Mouse (Mus musculus) bone marrow, adult 2 months (tissue): Measurements from ENCODE around the gene Rpl23. TPM values are rescaled to one million over a fixed set of nuclear protein-coding genes. Genes with fewer than 3 reads are reported as not detected.
"Not testable (repeated sequence)": the region's sequence is repeated elsewhere in the genome, so short reads cannot be mapped to it uniquely, and the experiment has no call there.

Source experiments
- H3K27ac ChIP-seq: fragments of 200-500 bp; 2 replicates; pipeline ENCODE4 v1.5.1; 2012; ENCODE audit warnings: low read depth, mild to moderate bottlenecking, control low read depth, inconsistent platforms, low read length; ENCODE audit not compliant: control insufficient read depth, poor library complexity, insufficient read depth
- H3K4me1 ChIP-seq: fragments of 200-500 bp; 2 replicates; pipeline ENCODE4 v1.6.1; 2011; ENCODE audit warnings: low read length; ENCODE audit not compliant: control insufficient read depth, insufficient read depth
- H3K4me3 ChIP-seq: fragments of 200-500 bp; replicated peaks from 2 replicates; pipeline ENCODE3; 2011; ENCODE audit warnings: mild to moderate bottlenecking, low read depth, low read length, control low read depth; ENCODE audit not compliant: control insufficient read depth
- CTCF ChIP-seq: fragments of 200-500 bp; IDR thresholded peaks from 2 replicates; pipeline ENCODE4 v1.5.1; 2011; ENCODE audit warnings: low read length, control low read depth; ENCODE audit not compliant: control insufficient read depth, insufficient read depth
- POLR2A ChIP-seq: fragments of 200-500 bp; IDR thresholded peaks from 2 replicates; pipeline ENCODE4 v1.6.1; 2011; ENCODE audit warnings: low read depth, mild to moderate bottlenecking, control low read depth, low read length, borderline replicate concordance; ENCODE audit not compliant: control insufficient read depth
- WGBS: fragments of 180-500 bp; shearing (Covaris S2); methylation state at CpG from one replicate; pipeline ENCODE4 v1.1.7; 2018; 5-methylcytosine and 5-hydroxymethylcytosine counted together
- polyA plus RNA-seq: library from polyadenylated mRNA; stranded (reverse); fragments of >200 nt; gene quantifications from 2 replicates; pipeline ENCODE4 v1.2.4, GENCODE M21; 2011; ENCODE audit warnings: low replicate concordance; ENCODE audit not compliant: missing spikeins, insufficient read depth, insufficient read length

Rpl23 gene
- polyA plus RNA-seq, 1 experiment: 853 TPM

- Histone ChIP-seq H3K4me1 (peaks cover 4% of the 10 kb centered on the region), H3K4me3 (no peak overlapping the region), H3K27ac (no peak overlapping the region)
- WGBS: 73% methylated on average over 5 of the region's 5 CpGs
- TF ChIP-seq CTCF (no peak), POLR2A (no peak)
Observed at GRCm38 (mm10) chr11:97742157-97742556, 40.1 kb downstream of the Rpl23 start.

- Histone ChIP-seq H3K4me3 (no peak overlapping the region), H3K4me1 (peaks cover 4% of the 10 kb centered on the region), H3K27ac (no peak overlapping the region)
- TF ChIP-seq CTCF (no peak), POLR2A (no peak)
- 27% methylated on average over 7 of the region's 7 CpGs for WGBS
Observed at GRCm38 (mm10) chr11:97740190-97740589, 42.0 kb downstream of the Rpl23 start.

GRCm38 (mm10) chr11:97739155-97739554 is 43.1 kb downstream of the Rpl23 start:
- 89% methylated on average over 3 of the region's 3 CpGs for WGBS
- H3K4me1 ChIP-seq: peaks cover 4% of the 10 kb centered on the region
- TF ChIP-seq CTCF (no peak), POLR2A (no peak)
- H3K4me3 ChIP-seq: no peak overlapping the region
- no peak overlapping the region for H3K27ac ChIP-seq

- Histone ChIP-seq H3K27ac (no peak overlapping the region), H3K4me1 (peaks cover 4% of the 10 kb centered on the region), H3K4me3 (no peak overlapping the region)
- TF ChIP-seq POLR2A (no peak), CTCF (peak; percentile 44; the same call in 1 of the 2 replicates)
- 63% methylated on average over 6 of the region's 6 CpGs for WGBS
Observed at GRCm38 (mm10) chr11:97738703-97739102, 43.5 kb downstream of the Rpl23 start.

GRCm38 (mm10) chr11:97737600-97737999 is 44.6 kb downstream of the Rpl23 start:
- peaks cover 4% of the 10 kb centered on the region for H3K4me1 ChIP-seq
- no peak overlapping the region for H3K27ac ChIP-seq
- no peak for TF ChIP-seq POLR2A
- no peak for TF ChIP-seq CTCF
- H3K4me3 ChIP-seq: no peak overlapping the region
- 86% methylated on average over 4 of the region's 4 CpGs for WGBS

GRCm38 (mm10) chr11:97736645-97737044 is 45.6 kb downstream of the Rpl23 start:
- H3K27ac ChIP-seq: no peak overlapping the region
- TF ChIP-seq POLR2A: no peak
- TF ChIP-seq CTCF: no peak
- no peak overlapping the region for H3K4me3 ChIP-seq
- peaks cover 2% of the 10 kb centered on the region for H3K4me1 ChIP-seq
- 84% methylated on average over 5 of the region's 5 CpGs for WGBS

GRCm38 (mm10) chr11:97734810-97735209 is 47.4 kb downstream of the Rpl23 start:
- not testable (repeated sequence) for H3K4me3 ChIP-seq, H3K4me1 ChIP-seq, H3K27ac ChIP-seq
- WGBS: 66% methylated on average over 5 of the region's 5 CpGs

- no peak overlapping the region for H3K4me3 ChIP-seq
- TF ChIP-seq CTCF: no peak
- TF ChIP-seq POLR2A: no peak
- H3K4me1 ChIP-seq: peaks cover 3% of the 10 kb centered on the region
- no peak overlapping the region for H3K27ac ChIP-seq
- WGBS: 55% methylated on average over 10 of the region's 10 CpGs
Observed at GRCm38 (mm10) chr11:97733689-97734088, 48.5 kb downstream of the Rpl23 start.

- Histone ChIP-seq H3K4me1 (peaks cover 15% of the 10 kb centered on the region), H3K4me3 (peak overlapping the region; percentile 16), H3K27ac (peak overlapping the region; percentile 91)
- 30% methylated on average over 7 of the region's 7 CpGs for WGBS
- no peak for TF ChIP-seq CTCF
- TF ChIP-seq POLR2A: no peak
Observed at GRCm38 (mm10) chr11:97728730-97729129, 53.5 kb downstream of the Rpl23 start.

GRCm38 (mm10) chr11:97728311-97728710 is 53.9 kb downstream of the Rpl23 start:
- peak overlapping the region; percentile 91 for H3K27ac ChIP-seq
- peak overlapping the region; percentile 16 for H3K4me3 ChIP-seq
- TF ChIP-seq CTCF (peak; percentile 2; the same call in 1 of the 2 replicates), POLR2A (no peak)
- 13% methylated on average over 7 of the region's 7 CpGs for WGBS
- H3K4me1 ChIP-seq: peaks cover 17% of the 10 kb centered on the region

Other genes starting within 250 kb of the Rpl23 start
- 0.23 and 0.57 TPM in 2 replicates for gene Srcin1, start 206.3 kb downstream of the Rpl23 start, polyA plus RNA-seq
- gene Epop, start 152.7 kb downstream of the Rpl23 start, polyA plus RNA-seq: 0.41 and 6.1 TPM in 2 replicates
- gene Mllt6, start 119.0 kb downstream of the Rpl23 start, polyA plus RNA-seq: 13.0 and 23.7 TPM in 2 replicates
- 29.3 and 76.0 TPM in 2 replicates for gene Cisd3, start 96.6 kb downstream of the Rpl23 start, polyA plus RNA-seq
- gene Pcgf2, start 81.9 kb downstream of the Rpl23 start, polyA plus RNA-seq: 7.0 and 10.7 TPM in 2 replicates
- 138 and 152 TPM in 2 replicates for gene Psmb3, start 79.0 kb downstream of the Rpl23 start, polyA plus RNA-seq
- gene Pip4k2b, start 37.7 kb downstream of the Rpl23 start, polyA plus RNA-seq: 9.5 and 11.7 TPM in 2 replicates
- gene Cwc25, start 15.9 kb downstream of the Rpl23 start, polyA plus RNA-seq: 10.4 and 11.7 TPM in 2 replicates
- not detected in 2 replicates for gene 1700001P01Rik, start 6.5 kb downstream of the Rpl23 start, polyA plus RNA-seq
- 48.1 and 99.2 TPM in 2 replicates for gene Lasp1, start 16.6 kb upstream of the Rpl23 start, polyA plus RNA-seq
- not detected in 2 replicates for gene B230217C12Rik, start 58.3 kb upstream of the Rpl23 start, polyA plus RNA-seq
- not detected in 2 replicates for gene Fbxo47, start 101.7 kb upstream of the Rpl23 start, polyA plus RNA-seq
- 2.0 and 11.9 TPM in 2 replicates for gene Plxdc1, start 204.0 kb upstream of the Rpl23 start, polyA plus RNA-seq
- gene Arl5c, start 213.7 kb upstream of the Rpl23 start, polyA plus RNA-seq: 33.1 and 47.3 TPM in 2 replicates
- 4.6 and 5.3 TPM in 2 replicates for gene Cacnb1, start 240.6 kb upstream of the Rpl23 start, polyA plus RNA-seq
- gene Rpl19, start 244.3 kb upstream of the Rpl23 start, polyA plus RNA-seq: 864 and 1,335 TPM in 2 replicates